Mouse (Mus musculus) intestine, postnatal 0 days (tissue): Measurements from ENCODE around the gene Sobp. TPM values are rescaled to one million over a fixed set of nuclear protein-coding genes. Genes with fewer than 3 reads are reported as not detected.

Experiments
- ATAC-seq: fragments of 200-750 bp; cut with Nextera tagmentation; 2 replicates; pipeline ENCODE4 v1.8.0; 2017; ENCODE audit warnings: mild to moderate bottlenecking, moderate TSS enrichment, moderate library complexity
- H3K27ac ChIP-seq: fragments of 300-500 bp; sonication (generic); 2 replicates; pipeline ENCODE4 v1.5.1; 2014; ENCODE audit warnings: mild to moderate bottlenecking, low read depth, low read length, moderate library complexity
- H3K27me3 ChIP-seq: fragments of 300-500 bp; sonication (generic); replicated peaks from 2 replicates; pipeline ENCODE4 v1.6.1; 2014; ENCODE audit warnings: low read length, mixed read lengths; ENCODE audit not compliant: control insufficient read depth, insufficient read depth
- H3K36me3 ChIP-seq: fragments of 300-500 bp; sonication (generic); 2 replicates; pipeline ENCODE4 v1.6.1; 2014; ENCODE audit warnings: mild to moderate bottlenecking, moderate library complexity; ENCODE audit not compliant: control insufficient read depth, insufficient read depth
- H3K4me1 ChIP-seq: fragments of 300-500 bp; sonication (generic); replicated peaks from 2 replicates; pipeline ENCODE4 v1.6.1; 2014; ENCODE audit warnings: antibody characterized with exemption, low read length, mixed read lengths; ENCODE audit not compliant: control insufficient read depth, insufficient read depth
- H3K4me2 ChIP-seq: fragments of 300-500 bp; sonication (generic); replicated peaks from 2 replicates; pipeline ENCODE4 v1.6.1; 2014; ENCODE audit warnings: low read depth, mild to moderate bottlenecking, moderate library complexity
- H3K4me3 ChIP-seq: fragments of 300-500 bp; sonication (generic); 2 replicates; pipeline ENCODE4 v1.5.1; 2014; ENCODE audit warnings: low read depth, low read length
- H3K9ac ChIP-seq: fragments of 300-500 bp; sonication (generic); 2 replicates; pipeline ENCODE4 v1.6.1; 2014; ENCODE audit warnings: mild to moderate bottlenecking, low read depth, low read length
- H3K9me3 ChIP-seq: fragments of 300-500 bp; sonication (generic); 2 replicates; pipeline ENCODE4 v1.6.1; 2016; ENCODE audit warnings: mixed run types; ENCODE audit not compliant: control insufficient read depth
- CTCF ChIP-seq: sonication (generic); IDR thresholded peaks from 2 replicates; pipeline ENCODE4 v1.5.1; 2016; ENCODE audit warnings: low read depth, mild to moderate bottlenecking, control low read depth, antibody characterized with exemption, moderate library complexity
- WGBS: fragments of 180-500 bp; shearing (Covaris S2); extraction: QIAGEN DNeasy Blood & Tissue Kit; methylation state at CpG from one replicate; pipeline ENCODE4 v1.1.7; 2014; 5-methylcytosine and 5-hydroxymethylcytosine counted together
- polyA plus RNA-seq: library from polyadenylated mRNA; unstranded; fragments of >200 nt; fragmentation: Nextera tagmentation; extraction: Ambion mirVana; gene quantifications from 2 replicates; pipeline ENCODE4 v1.2.1, GENCODE M21; 2015

Gene Sobp
- polyA plus RNA-seq, 1 experiment from 2014 or later, result 0.99 TPM

- H3K4me3 ChIP-seq, result no peak overlapping the region
- H3K27me3 ChIP-seq, result no peaks in the 10 kb centered on the region
- no peak for TF ChIP-seq CTCF
- no peaks in the 10 kb centered on the region for H3K4me1 ChIP-seq
- H3K36me3 ChIP-seq, result no peaks in the 10 kb centered on the region
- no peaks in the 10 kb centered on the region for H3K9me3 ChIP-seq
- H3K27ac ChIP-seq, result no peak overlapping the region
- WGBS, result 35% methylated on average over 13 of the region's 13 CpGs
- no peak for ATAC-seq
- no peak overlapping the region for H3K9ac ChIP-seq
- no peak overlapping the region; the same call in 1 of the 2 replicates for H3K4me2 ChIP-seq
Observed at GRCm38 (mm10) chr10:42994331-42994782, 180.0 kb downstream of the Sobp start.

GRCm38 (mm10) chr10:42991018-42991417, 183.3 kb downstream of the Sobp start:
- Histone ChIP-seq H3K9me3 (no peaks in the 10 kb centered on the region), H3K4me1 (no peaks in the 10 kb centered on the region), H3K27me3 (no peaks in the 10 kb centered on the region), H3K27ac (no peak overlapping the region), H3K9ac (no peak overlapping the region), H3K4me3 (no peak overlapping the region), H3K36me3 (no peaks in the 10 kb centered on the region), H3K4me2 (no peak overlapping the region)
- no peak for TF ChIP-seq CTCF
- 77% methylated on average over 9 of the region's 9 CpGs for WGBS
- ATAC-seq, result no peak

GRCm38 (mm10) chr10:42989910-42990309, 184.4 kb downstream of the Sobp start:
- Histone ChIP-seq H3K9me3 (no peaks in the 10 kb centered on the region), H3K36me3 (no peaks in the 10 kb centered on the region), H3K4me1 (no peaks in the 10 kb centered on the region), H3K9ac (no peak overlapping the region), H3K27me3 (no peaks in the 10 kb centered on the region), H3K4me2 (no peak overlapping the region), H3K27ac (no peak overlapping the region), H3K4me3 (no peak overlapping the region)
- ATAC-seq, result no peak
- 34% methylated on average over 6 of the region's 6 CpGs for WGBS
- peak; percentile 92 for TF ChIP-seq CTCF

GRCm38 (mm10) chr10:42988627-42989026, 185.7 kb downstream of the Sobp start:
- Histone ChIP-seq H3K4me2 (no peak overlapping the region), H3K27me3 (no peaks in the 10 kb centered on the region), H3K36me3 (no peaks in the 10 kb centered on the region), H3K9ac (no peak overlapping the region), H3K4me1 (no peaks in the 10 kb centered on the region), H3K27ac (no peak overlapping the region), H3K4me3 (no peak overlapping the region), H3K9me3 (no peaks in the 10 kb centered on the region)
- no peak for ATAC-seq
- WGBS, result 56% methylated on average over 15 of the region's 15 CpGs
- TF ChIP-seq CTCF, result no peak

- Histone ChIP-seq H3K9me3 (no peaks in the 10 kb centered on the region), H3K4me3 (no peak overlapping the region), H3K4me1 (no peaks in the 10 kb centered on the region), H3K36me3 (no peaks in the 10 kb centered on the region), H3K27me3 (no peaks in the 10 kb centered on the region), H3K4me2 (peak overlapping the region; percentile 24; the same call in 1 of the 2 replicates), H3K27ac (no peak overlapping the region), H3K9ac (no peak overlapping the region)
- peak; percentile 84 for TF ChIP-seq CTCF
- WGBS, result 15% methylated on average over 6 of the region's 6 CpGs
- peak; percentile 61 for ATAC-seq
Observed at GRCm38 (mm10) chr10:42987594-42988052, 186.7 kb downstream of the Sobp start.

DNA sequence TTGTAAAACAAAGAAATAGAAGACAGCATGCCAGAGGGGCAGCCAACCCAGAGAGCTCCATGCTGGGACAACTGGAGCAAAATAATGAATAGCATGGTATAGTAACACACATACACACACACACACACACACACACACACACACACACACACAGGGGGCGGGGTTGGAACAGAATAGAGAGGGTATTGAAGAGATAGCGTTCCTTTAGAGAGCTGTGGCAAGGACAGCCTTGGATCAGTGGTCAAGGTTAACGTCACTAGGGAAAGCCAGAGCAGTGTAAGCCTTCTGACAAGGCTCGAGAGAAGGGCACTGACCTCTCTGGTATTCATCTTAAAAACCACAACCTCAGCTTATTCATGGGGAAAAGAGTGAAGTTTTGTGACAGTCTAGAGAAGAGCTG, 189.4 kb downstream of the Sobp start:
- Histone ChIP-seq H3K27me3 (no peaks in the 10 kb centered on the region), H3K9ac (no peak overlapping the region), H3K9me3 (no peaks in the 10 kb centered on the region), H3K4me1 (no peaks in the 10 kb centered on the region), H3K4me2 (no peak overlapping the region), H3K27ac (no peak overlapping the region), H3K36me3 (no peaks in the 10 kb centered on the region), H3K4me3 (no peak overlapping the region)
- no peak for TF ChIP-seq CTCF
- 71% methylated on average over 4 of the region's 4 CpGs for WGBS
- ATAC-seq, result no peak
